Mouse (Mus musculus): ENCODE data around the gene Trpc4ap.

DNA sequence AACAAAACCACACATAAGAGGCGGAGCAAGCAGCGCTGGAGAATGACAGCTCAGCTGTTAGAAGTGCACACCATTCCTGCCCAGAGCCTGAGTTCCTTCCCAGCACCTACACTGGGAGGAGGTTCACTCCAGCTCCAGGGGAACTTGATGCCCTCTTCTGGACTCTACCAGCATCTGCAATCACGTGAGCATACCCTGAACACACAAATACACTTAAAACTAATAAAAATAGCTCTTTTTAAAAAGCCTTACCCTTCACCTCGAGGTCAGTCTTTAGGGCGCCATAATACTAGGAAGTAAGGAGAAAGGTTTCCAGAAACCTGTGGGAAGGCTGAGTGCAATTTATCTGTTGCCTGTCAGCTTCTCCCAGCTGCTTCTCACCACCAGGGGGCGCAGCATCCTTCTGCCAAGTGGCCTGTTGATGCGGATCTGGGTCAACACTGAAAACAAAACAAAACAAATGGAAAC is 3.9 kb upstream of the Trpc4ap start:
- peak; percentile 97 for TF ChIP-seq CTCF (IDR thresholded peaks at IDR 0.05; ENCODE audit: low read depth)
- no peak for TF ChIP-seq EP300 (IDR thresholded peaks at IDR 0.05; ENCODE audit: low read depth)

All from liver, embryonic 14.5 days (tissue).